Mouse (Mus musculus): Measurements from ENCODE around the gene Pstpip1. TPM values are rescaled to one million over a fixed set of nuclear protein-coding genes. Genes with fewer than 3 reads are reported as not detected.

The Pstpip1 gene
- polyA plus RNA-seq, 1 experiment from 2014 or later: 3.4 TPM

GRCm38 (mm10) chr9:56068630-56069029 is 21.1 kb upstream of the Pstpip1 start:
- Histone ChIP-seq H3K27me3 (replicated peaks; ENCODE audit: control insufficient read depth, insufficient read depth, low read length) (no peaks in the 10 kb centered on the region), H3K4me2 (ENCODE audit: low read depth, low read length) (no peak overlapping the region), H3K36me3 (ENCODE audit: control insufficient read depth, insufficient read depth, low read length) (peaks cover 16% of the 10 kb centered on the region), H3K9ac (ENCODE audit: low read depth, low read length) (no peak overlapping the region), H3K9me3 (ENCODE audit: control insufficient read depth, low read length) (no peaks in the 10 kb centered on the region), H3K4me1 (ENCODE audit: control insufficient read depth, insufficient read depth, low read length) (0 out of 2 replicates have a peak, but pooled peaks cover 5% of the 10 kb centered on the region), H3K4me3 (ENCODE audit: low read depth, low read length) (no peak overlapping the region), H3K27ac (replicated peaks; ENCODE audit: low read depth, low read length) (no peak overlapping the region)
- WGBS: 94% methylated on average over 1 of the region's 1 CpGs
- DNase-seq (ENCODE audit: low spot score) (no peak), ATAC-seq (ENCODE audit: low read depth) (no peak)

DNA sequence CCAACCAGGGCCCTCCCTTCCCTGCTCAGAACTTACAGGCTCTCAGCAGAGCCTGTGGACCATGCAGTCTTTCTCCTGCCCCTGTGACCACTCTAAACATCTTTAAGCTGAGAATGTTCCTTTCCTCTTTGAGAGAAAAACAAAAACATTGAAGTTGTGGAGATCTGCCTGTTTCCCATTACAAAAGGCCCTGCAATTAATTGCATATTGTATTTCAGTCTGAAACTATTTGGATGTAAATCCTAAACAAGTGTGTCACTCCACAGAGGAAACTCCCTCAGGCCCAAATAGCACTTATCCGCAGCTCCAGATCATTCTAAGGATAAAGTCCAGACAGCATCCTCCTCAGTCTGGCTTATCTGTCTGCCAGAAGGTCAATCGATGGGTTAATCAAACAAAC is 16.9 kb upstream of the Pstpip1 start:
- 50% methylated on average over 2 of the region's 2 CpGs for WGBS
- Histone ChIP-seq H3K9ac (ENCODE audit: low read depth, low read length) (no peak overlapping the region), H3K36me3 (ENCODE audit: control insufficient read depth, insufficient read depth, low read length) (peaks cover 13% of the 10 kb centered on the region), H3K4me2 (ENCODE audit: low read depth, low read length) (no peak overlapping the region), H3K4me3 (ENCODE audit: low read depth, low read length) (no peak overlapping the region), H3K27ac (replicated peaks; ENCODE audit: low read depth, low read length) (peak overlapping the region; percentile 35; the same call in 1 of the 2 replicates), H3K27me3 (replicated peaks; ENCODE audit: control insufficient read depth, insufficient read depth, low read length) (no peaks in the 10 kb centered on the region), H3K4me1 (ENCODE audit: control insufficient read depth, insufficient read depth, low read length) (peaks cover 9% of the 10 kb centered on the region; the same call in 1 of the 2 replicates), H3K9me3 (ENCODE audit: control insufficient read depth, low read length) (no peaks in the 10 kb centered on the region)
- DNase-seq (ENCODE audit: low spot score) (peak; percentile 39), ATAC-seq (ENCODE audit: low read depth) (no peak)

GRCm38 (mm10) chr9:56074863-56075262 is 14.9 kb upstream of the Pstpip1 start:
- H3K27ac ChIP-seq (replicated peaks; ENCODE audit: low read depth, low read length): no peak overlapping the region
- H3K27me3 ChIP-seq (replicated peaks; ENCODE audit: control insufficient read depth, insufficient read depth, low read length): no peaks in the 10 kb centered on the region
- peaks cover 9% of the 10 kb centered on the region; the same call in 1 of the 2 replicates for H3K4me1 ChIP-seq (ENCODE audit: control insufficient read depth, insufficient read depth, low read length)
- no peak overlapping the region for H3K4me2 ChIP-seq (ENCODE audit: low read depth, low read length)
- H3K4me3 ChIP-seq (ENCODE audit: low read depth, low read length): no peak overlapping the region
- DNase-seq (ENCODE audit: low spot score) (no peak), ATAC-seq (ENCODE audit: low read depth) (0 out of 2 replicates have a peak, but pooled peaks have one; percentile 2)
- 79% methylated on average over 12 of the region's 12 CpGs for WGBS
- H3K9me3 ChIP-seq (ENCODE audit: control insufficient read depth, low read length): no peaks in the 10 kb centered on the region
- 0 out of 2 replicates have a peak, but pooled peaks cover 6% of the 10 kb centered on the region for H3K36me3 ChIP-seq (ENCODE audit: control insufficient read depth, insufficient read depth, low read length)
- H3K9ac ChIP-seq (ENCODE audit: low read depth, low read length): no peak overlapping the region

GRCm38 (mm10) chr9:56075264-56075663 is 14.5 kb upstream of the Pstpip1 start:
- 4% methylated on average over 4 of the region's 4 CpGs for WGBS
- Histone ChIP-seq H3K4me1 (ENCODE audit: control insufficient read depth, insufficient read depth, low read length) (peaks cover 9% of the 10 kb centered on the region; the same call in 1 of the 2 replicates), H3K36me3 (ENCODE audit: control insufficient read depth, insufficient read depth, low read length) (0 out of 2 replicates have a peak, but pooled peaks cover 6% of the 10 kb centered on the region), H3K27ac (replicated peaks; ENCODE audit: low read depth, low read length) (peak overlapping the region; percentile 56; the same call in 1 of the 2 replicates), H3K4me2 (ENCODE audit: low read depth, low read length) (no peak overlapping the region), H3K9ac (ENCODE audit: low read depth, low read length) (no peak overlapping the region), H3K27me3 (replicated peaks; ENCODE audit: control insufficient read depth, insufficient read depth, low read length) (no peaks in the 10 kb centered on the region), H3K9me3 (ENCODE audit: control insufficient read depth, low read length) (no peaks in the 10 kb centered on the region), H3K4me3 (ENCODE audit: low read depth, low read length) (no peak overlapping the region)
- peak; percentile 92 for DNase-seq (ENCODE audit: low spot score)
- peak; percentile 58 for ATAC-seq (ENCODE audit: low read depth)

DNA sequence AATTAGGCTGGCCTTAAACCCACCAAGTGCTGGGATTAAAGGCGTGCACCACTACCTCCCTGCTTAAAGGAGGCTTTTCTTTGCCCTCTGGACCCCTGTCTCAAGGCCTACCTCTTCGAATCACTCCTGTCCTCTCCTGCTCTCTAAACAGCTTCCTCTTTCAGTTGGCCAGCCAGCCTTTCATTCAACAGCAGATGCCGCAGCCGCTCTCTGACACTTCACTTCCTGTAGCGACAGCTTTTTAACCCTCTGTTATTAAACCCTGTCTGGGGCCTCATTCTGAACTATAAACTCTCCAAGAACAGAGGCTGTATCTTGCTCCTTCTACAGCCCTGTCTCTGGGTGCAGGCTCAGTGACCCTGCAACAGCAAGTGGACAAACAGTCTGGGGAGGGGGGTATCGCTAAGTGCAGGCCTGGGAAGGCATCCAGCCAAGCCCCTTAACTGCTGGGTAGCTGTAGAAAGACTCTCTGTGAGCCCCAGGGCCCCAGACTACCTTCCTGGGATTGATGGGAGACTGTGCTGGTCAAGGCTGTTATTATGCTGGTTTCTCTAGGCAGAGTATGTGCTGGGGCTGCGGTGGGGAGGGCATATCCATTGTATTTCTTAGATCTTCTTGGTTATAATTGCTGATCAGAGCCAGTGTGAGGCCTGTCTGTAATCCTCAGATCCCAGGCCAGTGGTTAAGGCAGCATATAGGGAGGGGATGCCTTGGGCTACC is 13.7 kb upstream of the Pstpip1 start:
- Histone ChIP-seq H3K27me3 (replicated peaks; ENCODE audit: control insufficient read depth, insufficient read depth, low read length) (no peaks in the 10 kb centered on the region), H3K4me2 (ENCODE audit: low read depth, low read length) (no peak overlapping the region), H3K4me3 (ENCODE audit: low read depth, low read length) (no peak overlapping the region), H3K27ac (replicated peaks; ENCODE audit: low read depth, low read length) (peak overlapping the region; percentile 56; the same call in 1 of the 2 replicates), H3K36me3 (ENCODE audit: control insufficient read depth, insufficient read depth, low read length) (0 out of 2 replicates have a peak, but pooled peaks cover 6% of the 10 kb centered on the region), H3K9ac (ENCODE audit: low read depth, low read length) (no peak overlapping the region), H3K9me3 (ENCODE audit: control insufficient read depth, low read length) (no peaks in the 10 kb centered on the region), H3K4me1 (ENCODE audit: control insufficient read depth, insufficient read depth, low read length) (peaks cover 9% of the 10 kb centered on the region; the same call in 1 of the 2 replicates)
- peak; percentile 65 for DNase-seq (ENCODE audit: low spot score)
- peak; percentile 42; the same call in 1 of the 2 replicates for ATAC-seq (ENCODE audit: low read depth)
- WGBS: 27% methylated on average over 7 of the region's 7 CpGs

GRCm38 (mm10) chr9:56079587-56079986 is 10.2 kb upstream of the Pstpip1 start:
- Histone ChIP-seq H3K4me1 (ENCODE audit: control insufficient read depth, insufficient read depth, low read length) (peaks cover 9% of the 10 kb centered on the region; the same call in 1 of the 2 replicates), H3K4me2 (ENCODE audit: low read depth, low read length) (no peak overlapping the region), H3K4me3 (ENCODE audit: low read depth, low read length) (no peak overlapping the region), H3K27me3 (replicated peaks; ENCODE audit: control insufficient read depth, insufficient read depth, low read length) (no peaks in the 10 kb centered on the region), H3K9ac (ENCODE audit: low read depth, low read length) (no peak overlapping the region), H3K9me3 (ENCODE audit: control insufficient read depth, low read length) (no peaks in the 10 kb centered on the region), H3K36me3 (ENCODE audit: control insufficient read depth, insufficient read depth, low read length) (0 out of 2 replicates have a peak, but pooled peaks cover 6% of the 10 kb centered on the region), H3K27ac (replicated peaks; ENCODE audit: low read depth, low read length) (no peak overlapping the region)
- ATAC-seq (ENCODE audit: low read depth): no peak
- WGBS: 82% methylated on average over 5 of the region's 5 CpGs
- no peak for DNase-seq (ENCODE audit: low spot score)

- Histone ChIP-seq H3K9ac (ENCODE audit: low read depth, low read length) (no peak overlapping the region), H3K27me3 (replicated peaks; ENCODE audit: control insufficient read depth, insufficient read depth, low read length) (no peaks in the 10 kb centered on the region), H3K4me1 (ENCODE audit: control insufficient read depth, insufficient read depth, low read length) (peaks cover 18% of the 10 kb centered on the region), H3K27ac (replicated peaks; ENCODE audit: low read depth, low read length) (no peak overlapping the region), H3K4me3 (ENCODE audit: low read depth, low read length) (no peak overlapping the region), H3K4me2 (ENCODE audit: low read depth, low read length) (no peak overlapping the region), H3K36me3 (ENCODE audit: control insufficient read depth, insufficient read depth, low read length) (no peaks in the 10 kb centered on the region), H3K9me3 (ENCODE audit: control insufficient read depth, low read length) (no peaks in the 10 kb centered on the region)
- WGBS: 82% methylated on average over 5 of the region's 5 CpGs
- ATAC-seq (ENCODE audit: low read depth) (no peak), DNase-seq (ENCODE audit: low spot score) (peak; percentile 65)
Observed at GRCm38 (mm10) chr9:56086524-56086923, 3.2 kb upstream of the Pstpip1 start.

DNA sequence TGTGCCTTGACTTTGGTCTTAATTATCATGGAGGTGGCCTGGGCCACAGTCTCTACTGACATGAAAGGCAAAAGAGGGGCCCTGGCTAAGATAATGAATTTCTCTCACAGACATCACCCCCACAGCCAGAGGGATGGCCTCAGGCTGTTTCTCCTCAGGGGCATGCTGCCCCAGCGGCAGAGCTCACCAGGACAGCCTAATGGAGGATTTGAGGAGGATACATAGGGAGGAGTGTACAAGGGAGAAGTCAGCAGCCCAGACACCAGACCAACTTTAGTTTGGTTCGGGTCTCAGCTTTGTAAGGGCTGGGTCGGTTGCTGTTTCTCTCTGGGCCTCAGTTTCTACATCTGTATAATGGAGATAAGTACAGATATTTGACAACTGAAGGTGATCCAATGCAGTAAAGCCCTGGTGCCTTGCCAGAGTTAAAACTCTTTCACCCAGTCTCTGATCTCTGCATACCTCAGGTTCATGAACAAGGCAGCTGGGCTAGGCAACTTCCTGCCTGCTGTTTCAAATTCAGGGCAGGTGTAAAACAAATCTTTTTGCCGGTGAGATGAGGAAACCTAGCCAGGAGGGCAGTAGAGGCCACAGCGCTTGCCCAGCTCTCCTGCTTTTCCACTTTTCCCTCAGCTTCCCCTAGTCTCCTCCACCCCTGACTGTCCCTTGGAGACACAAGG is 924 bp downstream of the Pstpip1 start:
- ATAC-seq (ENCODE audit: low read depth) (no peak), DNase-seq (ENCODE audit: low spot score) (no peak)
- H3K27me3 ChIP-seq (replicated peaks; ENCODE audit: control insufficient read depth, insufficient read depth, low read length): no peaks in the 10 kb centered on the region
- peak overlapping the region; percentile 45 for H3K4me2 ChIP-seq (ENCODE audit: low read depth, low read length)
- peak overlapping the region; percentile 80 for H3K27ac ChIP-seq (replicated peaks; ENCODE audit: low read depth, low read length)
- no peaks in the 10 kb centered on the region for H3K36me3 ChIP-seq (ENCODE audit: control insufficient read depth, insufficient read depth, low read length)
- 56% methylated on average over 5 of the region's 5 CpGs for WGBS
- peak overlapping the region; percentile 47; the same call in 1 of the 2 replicates for H3K9ac ChIP-seq (ENCODE audit: low read depth, low read length)
- peaks cover 18% of the 10 kb centered on the region for H3K4me1 ChIP-seq (ENCODE audit: control insufficient read depth, insufficient read depth, low read length)
- peak overlapping the region; percentile 4; the same call in 1 of the 2 replicates for H3K4me3 ChIP-seq (ENCODE audit: low read depth, low read length)
- H3K9me3 ChIP-seq (ENCODE audit: control insufficient read depth, low read length): no peaks in the 10 kb centered on the region

All from embryonic facial prominence, embryonic 14.5 days (tissue).